Mouse (Mus musculus): ENCODE results near the gene Iapp.
"Not testable (repeated sequence)": the region's sequence is repeated elsewhere in the genome, so short reads cannot be mapped to it uniquely, and the experiment has no call there.

Iapp gene

DNA sequence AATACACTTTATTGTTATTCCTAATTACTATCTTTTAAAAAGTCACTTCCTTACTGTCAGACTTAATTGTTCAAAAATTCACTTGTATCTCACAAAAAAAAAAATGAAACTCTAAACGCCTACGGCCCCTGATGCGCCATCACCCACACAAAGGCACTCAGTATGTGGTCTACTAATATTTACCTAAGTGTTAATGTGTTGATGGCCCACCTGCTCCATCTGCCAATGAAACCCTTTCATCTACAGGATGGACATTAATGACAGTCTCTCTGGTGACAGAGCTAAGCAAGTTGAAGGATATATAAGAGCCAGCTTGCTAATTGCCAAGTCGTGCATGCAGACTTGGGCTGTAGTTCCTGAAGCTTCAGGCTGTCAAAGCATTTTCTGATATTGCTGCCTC lies at the start of gene Iapp:
TSS of gene Iapp (plus strand) at position 326 of the 400 bp plus-strand sequence.
- DNase-seq (ENCODE audit: low spot score in 2 of 2): no peak

GRCm38 (mm10) chr6:142250738-142251307 lies 47.4 kb upstream of the Iapp start:
- DNase-seq (ENCODE audit: low spot score in 2 of 2): not testable (repeated sequence)

GRCm38 (mm10) chr6:142275721-142276442 lies 22.3 kb upstream of the Iapp start:
- no peak for DNase-seq (ENCODE audit: low spot score in 2 of 2)

- no peak for DNase-seq (ENCODE audit: low spot score in 2 of 2)
Measured at GRCm38 (mm10) chr6:142289413-142290118, 8.7 kb upstream of the Iapp start.

DNA sequence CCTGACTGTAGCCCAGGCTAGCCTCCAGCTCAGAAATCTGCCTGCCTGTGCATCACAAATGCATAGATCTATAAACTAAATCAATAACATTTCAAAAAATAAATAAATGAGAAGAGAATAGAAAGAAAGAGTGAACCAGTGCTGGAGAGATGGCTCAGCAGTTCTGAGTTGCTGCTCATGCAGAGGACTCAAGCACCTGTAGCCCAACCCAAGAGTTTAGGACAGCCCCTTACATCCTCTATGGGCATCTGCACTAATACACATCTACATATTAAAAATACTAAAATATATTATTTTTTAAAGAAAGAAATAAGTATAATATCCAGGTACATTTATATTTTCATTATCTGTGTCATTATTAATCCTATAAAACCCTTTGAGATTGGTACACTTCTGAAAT lies 6.9 kb downstream of the Iapp start:
- DNase-seq (ENCODE audit: low spot score in 2 of 2): no peak

DNA sequence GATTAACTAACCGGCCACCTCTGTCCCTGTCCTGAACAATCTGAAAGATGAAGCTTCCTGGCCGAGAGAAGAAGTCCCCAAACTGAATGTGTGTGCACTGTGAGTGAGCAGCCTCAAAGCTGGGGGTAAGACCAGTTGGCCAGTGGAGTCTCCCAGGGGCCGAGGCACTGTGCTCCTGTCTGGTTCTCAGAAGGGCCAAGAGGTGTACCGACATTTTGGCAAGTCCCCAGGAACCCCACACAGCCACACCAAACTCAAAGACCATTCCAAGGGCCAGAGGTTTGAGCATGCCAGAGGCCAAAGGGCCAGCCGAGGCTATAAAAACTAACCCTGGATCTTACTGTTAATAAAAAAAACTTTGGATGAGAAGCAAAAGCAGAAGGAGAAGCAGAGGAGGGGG lies 16.1 kb downstream of the Iapp start:
- DNase-seq (ENCODE audit: low spot score in 2 of 2): no peak

GRCm38 (mm10) chr6:142317106-142317505 lies 18.9 kb downstream of the Iapp start:
- no peak for DNase-seq (ENCODE audit: low spot score in 2 of 2)

GRCm38 (mm10) chr6:142322881-142323280 lies 24.7 kb downstream of the Iapp start, which contains the start of gene Slco1a5:
TSS of gene Slco1a5 (minus strand) at chr6:142322981.
- DNase-seq (ENCODE audit: low spot score in 2 of 2): no peak

GRCm38 (mm10) chr6:142326598-142326997 lies 28.4 kb downstream of the Iapp start:
- DNase-seq (ENCODE audit: low spot score in 2 of 2): no peak

DNA sequence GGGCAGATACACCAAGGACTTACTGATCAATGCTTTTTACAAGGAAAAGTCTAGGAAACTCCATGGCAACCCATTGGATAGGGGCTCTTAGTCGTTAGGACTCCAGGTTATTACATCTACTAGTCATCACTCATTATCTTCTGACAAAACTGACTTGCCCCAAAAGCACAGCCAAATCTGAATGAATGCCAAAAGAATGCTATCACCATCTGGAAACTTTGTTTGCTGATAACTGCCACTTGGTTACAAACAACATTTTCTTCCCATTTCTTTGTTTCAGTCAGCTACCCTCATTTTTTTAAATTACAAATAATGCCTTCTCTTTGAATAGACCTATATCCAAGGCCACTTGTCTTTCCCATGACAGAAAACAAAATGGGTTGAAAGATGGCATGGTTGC lies 31.0 kb downstream of the Iapp start:
- DNase-seq (ENCODE audit: low spot score in 2 of 2): no peak

- no peak for DNase-seq (ENCODE audit: low spot score in 2 of 2)
Measured at GRCm38 (mm10) chr6:142338961-142339360, 40.7 kb downstream of the Iapp start.

DNA sequence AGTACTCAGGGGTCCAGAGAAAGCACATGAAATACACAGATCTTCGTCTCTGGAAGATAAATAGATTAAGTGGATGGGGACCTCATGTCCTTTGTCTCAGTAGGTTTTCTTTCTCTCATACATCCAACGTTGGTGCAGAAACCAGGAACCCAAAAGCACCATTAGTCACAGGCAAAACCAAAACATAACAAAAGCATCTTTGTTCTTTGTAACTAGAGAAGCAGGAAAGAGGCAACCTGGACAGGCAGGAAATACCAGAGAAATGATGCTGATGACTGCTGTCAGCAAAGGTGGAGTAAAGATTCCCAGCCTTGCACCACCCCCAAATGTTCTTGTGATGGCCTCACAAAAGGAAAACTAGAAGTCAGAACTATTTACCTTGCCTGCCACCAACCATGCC lies 41.4 kb downstream of the Iapp start:
- no peak for DNase-seq (ENCODE audit: low spot score in 2 of 2)

DNA sequence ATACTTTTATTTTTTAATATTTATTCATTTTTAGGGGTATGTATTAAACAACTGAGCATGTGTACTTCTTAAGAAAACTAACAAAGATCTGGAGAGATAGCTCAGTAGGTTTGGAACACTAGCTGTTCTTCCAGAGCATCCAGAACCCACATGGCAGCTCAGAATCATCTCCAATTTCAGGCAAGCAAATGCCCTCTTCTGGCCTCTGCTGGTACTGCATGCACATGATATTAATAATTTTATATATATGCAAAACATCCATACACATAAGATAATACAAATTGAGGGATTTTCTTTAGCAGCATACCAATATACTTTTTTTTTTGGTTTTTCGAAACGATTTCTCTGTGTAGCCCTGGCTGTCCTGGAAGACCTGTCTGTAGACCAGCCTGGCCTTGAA lies 45.3 kb downstream of the Iapp start:
- DNase-seq (ENCODE audit: low spot score in 2 of 2): peak; percentile 21 to 42

DNA sequence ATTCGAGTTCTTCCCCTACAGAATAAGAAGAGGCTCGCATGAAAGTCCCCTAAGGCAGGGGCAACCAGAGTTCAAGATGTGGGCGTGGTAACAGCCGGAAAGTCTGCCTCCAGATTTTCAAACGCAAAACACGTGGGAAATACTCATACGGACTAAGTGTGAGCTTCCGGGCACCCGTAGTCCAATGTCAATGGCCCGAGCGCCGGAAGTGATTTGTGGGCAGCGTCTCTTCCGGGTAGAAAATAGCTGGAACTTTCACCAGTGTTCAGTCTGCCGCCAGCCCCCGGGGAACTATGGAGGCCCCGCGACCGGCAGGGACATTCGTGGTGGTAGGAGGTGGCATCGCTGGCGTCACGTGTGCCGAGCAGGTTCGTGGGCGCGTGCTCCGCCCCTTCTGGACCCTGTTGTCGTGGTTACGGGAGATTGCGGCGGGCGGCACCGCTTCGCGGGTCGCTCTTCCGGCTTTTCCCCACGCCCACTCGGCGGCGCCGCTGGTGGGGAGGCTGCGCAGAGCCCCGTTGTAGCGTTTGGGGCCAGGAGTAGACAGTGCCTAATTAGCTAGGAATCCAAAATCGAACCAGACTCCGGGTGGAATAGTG lies 47.3 kb downstream of the Iapp start, which contains the start of gene Pyroxd1:
TSS of gene Pyroxd1 (plus strand) at position 215 of the 599 bp plus-strand sequence.
- peak; percentile 83 to 84 for DNase-seq (ENCODE audit: low spot score in 2 of 2)

DNA sequence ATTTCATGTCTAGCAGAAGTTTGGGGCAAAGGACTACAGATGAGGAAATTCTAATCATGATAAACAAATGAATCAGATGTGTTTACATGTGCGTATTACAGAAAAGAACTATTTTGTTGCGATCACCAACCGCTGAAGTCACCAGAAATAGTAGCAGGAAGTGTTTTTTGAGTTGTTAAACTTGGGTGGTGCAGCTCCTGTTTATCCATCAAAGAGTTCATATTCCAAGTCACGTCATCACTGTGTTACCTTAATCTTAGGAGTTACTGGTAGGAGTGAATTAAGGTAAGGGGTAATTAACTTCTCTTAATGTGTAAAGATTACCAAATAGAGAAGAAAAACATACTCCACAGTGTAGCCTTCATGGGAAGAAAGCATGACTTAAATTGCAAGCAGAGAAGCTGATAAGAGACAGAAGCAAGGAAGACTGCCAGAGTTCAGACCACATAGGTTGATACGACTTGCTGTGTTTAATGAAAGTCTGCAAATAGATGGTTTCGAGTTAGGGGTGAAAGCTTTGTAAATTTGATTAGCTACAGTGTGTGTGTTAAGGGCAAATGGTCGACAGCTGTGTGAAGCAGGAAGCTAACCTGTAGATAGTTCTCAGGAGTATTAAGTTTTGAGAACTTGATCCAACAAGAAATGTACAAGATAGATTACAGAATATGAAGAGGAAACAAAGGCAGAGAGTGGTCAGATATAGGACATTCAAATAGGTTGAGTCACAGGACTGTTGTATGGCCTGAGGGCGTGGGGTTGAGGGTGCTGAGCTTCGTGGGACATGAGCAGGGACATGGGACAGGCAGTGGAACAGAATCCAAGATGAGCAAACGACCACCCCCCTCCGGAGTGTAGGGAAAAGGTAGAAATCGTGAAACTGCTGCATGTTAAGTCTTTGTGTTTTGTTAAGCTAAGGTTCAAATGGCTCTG lies 48.2 kb downstream of the Iapp start:
- no peak for DNase-seq (ENCODE audit: low spot score in 2 of 2)

DNA sequence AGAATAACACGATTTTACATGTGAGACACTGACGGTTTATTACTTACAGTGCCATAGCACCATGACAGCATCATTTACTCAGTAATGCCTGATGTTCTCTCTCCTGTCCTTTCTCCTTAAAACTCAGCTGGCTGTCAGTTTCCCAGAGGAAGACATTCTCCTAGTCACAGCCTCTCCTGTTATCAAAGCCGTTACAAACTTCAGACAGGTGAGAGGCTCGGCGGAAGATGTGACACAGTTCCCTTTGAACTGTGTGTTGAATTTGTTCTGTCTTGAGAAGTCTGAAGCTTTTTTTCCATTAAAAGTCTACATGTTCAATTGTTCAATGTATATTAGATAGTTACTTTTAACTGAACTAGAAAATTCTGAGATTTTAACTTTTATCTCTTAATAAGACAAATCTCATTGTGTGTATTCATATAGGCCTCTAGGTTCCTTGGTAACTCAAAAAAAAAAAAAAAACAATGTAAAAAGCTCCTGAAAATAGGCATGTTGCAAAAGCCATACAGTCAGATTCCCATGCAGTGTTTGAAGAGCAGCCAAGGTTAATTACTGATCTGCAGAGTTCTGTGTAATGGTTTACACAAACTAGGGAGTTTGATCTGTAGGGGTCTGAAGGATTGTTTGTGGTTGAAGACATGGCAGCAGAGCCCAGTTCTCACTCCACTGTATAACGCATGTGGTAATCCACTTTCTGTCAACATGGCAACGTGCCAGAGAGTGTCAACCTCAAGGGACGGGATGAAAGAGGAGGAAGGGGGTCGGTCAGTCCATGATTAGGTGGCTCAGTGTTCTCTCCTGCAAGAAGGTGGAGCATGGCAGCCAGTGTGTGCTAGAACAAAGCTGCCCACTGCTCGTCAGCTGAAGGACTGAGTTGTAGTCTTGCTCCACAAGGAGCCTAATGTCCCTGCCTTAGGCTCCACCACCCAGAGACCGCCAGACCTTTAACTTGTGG lies 49.5 kb downstream of the Iapp start:
- DNase-seq (ENCODE audit: low spot score in 2 of 2): no peak

GRCm38 (mm10) chr6:142352099-142352498 lies 53.9 kb downstream of the Iapp start:
- DNase-seq (ENCODE audit: low spot score in 2 of 2): not testable (repeated sequence)
